Mouse (Mus musculus) retina, embryonic 14.5 days (tissue): Measurements from ENCODE around the gene Pou1f1.

Source experiments
- DNase-seq: peaks from one replicate; pipeline ENCODE4 v3.0.0-alpha.2; 2015; ENCODE audit warnings: low spot score

Pou1f1 gene

GRCm38 (mm10) chr16:65564306-65564705 lies 44.0 kb downstream of the Pou1f1 start:
- DNase-seq = no peak

- no peak for DNase-seq
Measured at GRCm38 (mm10) chr16:65564951-65565350, 44.6 kb downstream of the Pou1f1 start.

- DNase-seq = no peak
Measured at GRCm38 (mm10) chr16:65568853-65569252, 48.5 kb downstream of the Pou1f1 start.

GRCm38 (mm10) chr16:65577298-65578029 lies 57.2 kb downstream of the Pou1f1 start:
- no peak for DNase-seq
